Mouse (Mus musculus): ENCODE data around the gene Hist2h2ab. TPM values are rescaled to one million over a fixed set of nuclear protein-coding genes. Genes with fewer than 3 reads are reported as not detected.
"Not testable (repeated sequence)": the region's sequence is repeated elsewhere in the genome, so short reads cannot be mapped to it uniquely, and the experiment has no call there.

Gene Hist2h2ab
- polyA plus RNA-seq, 1 experiment from 2014 or later: not detected

- Histone ChIP-seq H3K9ac (peak within 1 kb of the TSS; percentile 73), H3K36me3 (peaks cover 37% of the 10 kb centered on the region), H3K9me3 (replicated peaks) (no peaks in the 10 kb centered on the region), H3K4me1 (peaks cover 24% of the 10 kb centered on the region), H3K4me3 (peak within 1 kb of the TSS; percentile 52), H3K27ac (peak within 1 kb of the TSS; percentile 82), H3K4me2 (replicated peaks) (peak within 1 kb of the TSS; percentile 75), H3K27me3 (no peaks in the 10 kb centered on the region)
- 0% methylated on average over 10 of the region's 23 CpGs for WGBS
- ATAC-seq (ENCODE audit: low FRiP score): peak; percentile 68
These were observed 38.8 kb upstream of the Hist2h2ab start, which contains the start of gene Sv2a for GRCm38 (mm10) chr3:96180727-96181477. TSS of gene Sv2a (plus strand) at chr3:96181151.

- H3K4me1 ChIP-seq: peaks cover 24% of the 10 kb centered on the region
- peak overlapping the region; percentile 73 for H3K9ac ChIP-seq
These were observed 37.9 kb upstream of the Hist2h2ab start for GRCm38 (mm10) chr3:96181510-96182381.

GRCm38 (mm10) chr3:96182382-96182776 is 37.3 kb upstream of the Hist2h2ab start:
- Histone ChIP-seq H3K9ac (peak overlapping the region; percentile 73), H3K27me3 (no peaks in the 10 kb centered on the region), H3K9me3 (replicated peaks) (no peaks in the 10 kb centered on the region), H3K4me1 (peaks cover 24% of the 10 kb centered on the region), H3K4me3 (peak overlapping the region; percentile 52), H3K36me3 (peaks cover 25% of the 10 kb centered on the region), H3K4me2 (replicated peaks) (peak overlapping the region; percentile 75), H3K27ac (no peak overlapping the region)
- no peak for ATAC-seq (ENCODE audit: low FRiP score)
- WGBS: 34% methylated on average over 4 of the region's 4 CpGs

More at GRCm38 (mm10) chr3:96181510-96182381, 37.9 kb upstream of the Hist2h2ab start:
- ATAC-seq (ENCODE audit: low FRiP score): peak; percentile 49
- Histone ChIP-seq H3K27me3 (no peaks in the 10 kb centered on the region), H3K27ac (peak overlapping the region; percentile 65), H3K9me3 (replicated peaks) (no peaks in the 10 kb centered on the region), H3K36me3 (peaks cover 29% of the 10 kb centered on the region), H3K4me3 (peak overlapping the region; percentile 52), H3K4me2 (replicated peaks) (peak overlapping the region; percentile 75)
- WGBS: 32% methylated on average over 12 of the region's 12 CpGs

- Histone ChIP-seq H3K36me3 (peaks cover 51% of the 10 kb centered on the region), H3K4me2 (replicated peaks) (no peak overlapping the region), H3K4me3 (no peak overlapping the region), H3K9ac (no peak overlapping the region), H3K4me1 (peaks cover 12% of the 10 kb centered on the region), H3K9me3 (replicated peaks) (no peaks in the 10 kb centered on the region), H3K27me3 (no peaks in the 10 kb centered on the region), H3K27ac (no peak overlapping the region)
- 62% methylated on average over 12 of the region's 12 CpGs for WGBS
- ATAC-seq (ENCODE audit: low FRiP score): no peak
These were observed 26.7 kb upstream of the Hist2h2ab start for GRCm38 (mm10) chr3:96192977-96193376.

- Histone ChIP-seq H3K4me1 (peaks cover 15% of the 10 kb centered on the region), H3K4me2 (replicated peaks) (no peak overlapping the region), H3K27ac (no peak overlapping the region), H3K9me3 (replicated peaks) (no peaks in the 10 kb centered on the region), H3K36me3 (peaks cover 33% of the 10 kb centered on the region), H3K9ac (no peak overlapping the region), H3K4me3 (no peak overlapping the region), H3K27me3 (peaks cover 5% of the 10 kb centered on the region; the same call in 1 of the 2 replicates)
- 90% methylated on average over 10 of the region's 10 CpGs for WGBS
- ATAC-seq (ENCODE audit: low FRiP score): no peak
These were observed 24.7 kb upstream of the Hist2h2ab start for GRCm38 (mm10) chr3:96194966-96195365.

- Histone ChIP-seq H3K4me3 (no peak overlapping the region), H3K9me3 (replicated peaks) (no peaks in the 10 kb centered on the region), H3K27ac (no peak overlapping the region), H3K36me3 (peaks cover 25% of the 10 kb centered on the region), H3K4me1 (peaks cover 15% of the 10 kb centered on the region), H3K9ac (no peak overlapping the region), H3K27me3 (peaks cover 5% of the 10 kb centered on the region; the same call in 1 of the 2 replicates), H3K4me2 (replicated peaks) (peak overlapping the region; percentile 96)
- WGBS: 91% methylated on average over 11 of the region's 11 CpGs
- no peak for ATAC-seq (ENCODE audit: low FRiP score)
These were observed 23.9 kb upstream of the Hist2h2ab start for GRCm38 (mm10) chr3:96195616-96196313.

GRCm38 (mm10) chr3:96196437-96197128 is 23.1 kb upstream of the Hist2h2ab start:
- Histone ChIP-seq H3K36me3 (peaks cover 24% of the 10 kb centered on the region), H3K27me3 (peaks cover 5% of the 10 kb centered on the region; the same call in 1 of the 2 replicates), H3K4me2 (replicated peaks) (peak overlapping the region; percentile 96), H3K9me3 (replicated peaks) (no peaks in the 10 kb centered on the region), H3K27ac (peak overlapping the region; percentile 96), H3K4me3 (peak overlapping the region; percentile 71), H3K9ac (peak overlapping the region; percentile 88), H3K4me1 (peaks cover 15% of the 10 kb centered on the region)
- ATAC-seq (ENCODE audit: low FRiP score): peak; percentile 12; the same call in 1 of the 2 replicates
- WGBS: 21% methylated on average over 27 of the region's 27 CpGs

- H3K9ac ChIP-seq: peak overlapping the region; percentile 88
- WGBS: under 1% methylated on average over 50 of the region's 50 CpGs
- H3K27ac ChIP-seq: peak overlapping the region; percentile 96
- H3K4me2 ChIP-seq (replicated peaks): peak overlapping the region; percentile 96
- H3K36me3 ChIP-seq: peaks cover 24% of the 10 kb centered on the region
- H3K27me3 ChIP-seq: peaks cover 5% of the 10 kb centered on the region; the same call in 1 of the 2 replicates
- H3K4me1 ChIP-seq: peaks cover 15% of the 10 kb centered on the region
- H3K9me3 ChIP-seq (replicated peaks): no peaks in the 10 kb centered on the region
- ATAC-seq (ENCODE audit: low FRiP score): peak; percentile 96
- peak overlapping the region; percentile 71 for H3K4me3 ChIP-seq
These were observed 22.4 kb upstream of the Hist2h2ab start for GRCm38 (mm10) chr3:96197129-96197749.

GRCm38 (mm10) chr3:96198181-96198580 is 21.5 kb upstream of the Hist2h2ab start:
- ATAC-seq (ENCODE audit: low FRiP score): peak; percentile 8; the same call in 1 of the 2 replicates

GRCm38 (mm10) chr3:96198601-96199251 is 20.9 kb upstream of the Hist2h2ab start:
- H3K9ac ChIP-seq; H3K9me3 ChIP-seq (replicated peaks); ATAC-seq (ENCODE audit: low FRiP score); H3K27me3 ChIP-seq; H3K4me3 ChIP-seq; H3K27ac ChIP-seq: not testable (repeated sequence)
- 28% methylated on average over 8 of the region's 8 CpGs for WGBS
- peak overlapping the region; percentile 96; the same call in 1 of the 2 replicates for H3K4me2 ChIP-seq (replicated peaks)
- H3K4me1 ChIP-seq: peaks cover 15% of the 10 kb centered on the region
- peaks cover 16% of the 10 kb centered on the region for H3K36me3 ChIP-seq

More at GRCm38 (mm10) chr3:96198181-96198580, 21.5 kb upstream of the Hist2h2ab start:
- H3K9ac ChIP-seq: 0 out of 2 replicates have a peak overlapping the region, but pooled peaks have one; percentile 28
- peaks cover 5% of the 10 kb centered on the region; the same call in 1 of the 2 replicates for H3K27me3 ChIP-seq
- H3K4me2 ChIP-seq (replicated peaks): peak overlapping the region; percentile 96
- peaks cover 22% of the 10 kb centered on the region for H3K36me3 ChIP-seq
- peak overlapping the region; percentile 71; the same call in 1 of the 2 replicates for H3K4me3 ChIP-seq
- no peaks in the 10 kb centered on the region for H3K9me3 ChIP-seq (replicated peaks)
- peaks cover 15% of the 10 kb centered on the region for H3K4me1 ChIP-seq
- 3% methylated on average over 6 of the region's 6 CpGs for WGBS
- peak overlapping the region; percentile 40; the same call in 1 of the 2 replicates for H3K27ac ChIP-seq

Measured in hindbrain, embryonic 12.5 days (tissue).